Mouse (Mus musculus): ENCODE results near the gene Pdzd4. TPM values are rescaled to one million over a fixed set of nuclear protein-coding genes. Genes with fewer than 3 reads are reported as not detected.

Gene Pdzd4
- 0.30 TPM for polyA plus RNA-seq (2017; shearing (Covaris generic))

GRCm38 (mm10) chrX:73824185-73825151 lies at the start of gene Pdzd4:
Pdzd4 (minus strand) TSS chrX:73824969.

GRCm38 (mm10) chrX:73786364-73787224 lies 38.2 kb downstream of the Pdzd4 start, which contains the start of the genes Idh3g and Ssr4:
Idh3g (minus strand) TSS chrX:73786897.
Ssr4 (plus strand) TSS chrX:73787028.

GRCm38 (mm10) chrX:73774168-73774760 lies 50.5 kb downstream of the Pdzd4 start, which contains the start of gene Srpk3:
Srpk3 (plus strand) TSS chrX:73774405.

GRCm38 (mm10) chrX:73756334-73757140 lies 68.2 kb downstream of the Pdzd4 start, which contains the start of gene Plxnb3:
Plxnb3 (plus strand) TSS chrX:73757090.

Other genes with a start within 250 kb of the Pdzd4 start
- gene Dusp9, start 185.6 kb downstream of the Pdzd4 start, polyA plus RNA-seq (2017; shearing (Covaris generic)), result 0.36 TPM
- 3.1 TPM for gene Pnck, start 164.9 kb downstream of the Pdzd4 start, polyA plus RNA-seq (2017; shearing (Covaris generic))
- gene Slc6a8, start 151.8 kb downstream of the Pdzd4 start, polyA plus RNA-seq (2017; shearing (Covaris generic)), result 0.22 TPM
- gene Bcap31, start 108.8 kb downstream of the Pdzd4 start, polyA plus RNA-seq (2017; shearing (Covaris generic)), result 339 TPM
- gene Abcd1, start 108.4 kb downstream of the Pdzd4 start, polyA plus RNA-seq (2017; shearing (Covaris generic)), result 48.6 TPM
- not detected for gene Plxnb3, start 67.9 kb downstream of the Pdzd4 start, polyA plus RNA-seq (2017; shearing (Covaris generic))
- 0.96 TPM for gene Srpk3, start 50.6 kb downstream of the Pdzd4 start, polyA plus RNA-seq (2017; shearing (Covaris generic))
- gene Idh3g, start 38.1 kb downstream of the Pdzd4 start, polyA plus RNA-seq (2017; shearing (Covaris generic)), result 255 TPM
- gene Ssr4, start 37.9 kb downstream of the Pdzd4 start, polyA plus RNA-seq (2017; shearing (Covaris generic)), result 250 TPM
- gene Avpr2, start 67.1 kb upstream of the Pdzd4 start, polyA plus RNA-seq (2017; shearing (Covaris generic)), result 3.9 TPM
- gene L1cam, start 71.1 kb upstream of the Pdzd4 start, polyA plus RNA-seq (2017; shearing (Covaris generic)), result 6.8 TPM
- gene Arhgap4, start 96.9 kb upstream of the Pdzd4 start, polyA plus RNA-seq (2017; shearing (Covaris generic)), result 298 TPM
- gene Naa10, start 97.0 kb upstream of the Pdzd4 start, polyA plus RNA-seq (2017; shearing (Covaris generic)), result 244 TPM
- gene Renbp, start 105.9 kb upstream of the Pdzd4 start, polyA plus RNA-seq (2017; shearing (Covaris generic)), result 7.6 TPM
- gene Hcfc1, start 141.4 kb upstream of the Pdzd4 start, polyA plus RNA-seq (2017; shearing (Covaris generic)), result 61.5 TPM
- 20.0 TPM for gene Irak1, start 198.9 kb upstream of the Pdzd4 start, polyA plus RNA-seq (2017; shearing (Covaris generic))

Measured in CD4-positive, CD25-positive, alpha-beta regulatory T cell, adult 9 weeks (primary cell).